Mouse (Mus musculus) kidney, adult 2 months (tissue): ENCODE data around the gene 2900011O08Rik. TPM values are rescaled to one million over a fixed set of nuclear protein-coding genes. Genes with fewer than 3 reads are reported as not detected.

Experiments
- DNase-seq: peaks from one replicate; pipeline ENCODE4 v3.0.0; 2021
- H3K27ac ChIP-seq: fragments of 200-500 bp; 2 replicates; pipeline ENCODE4 v1.5.1; 2012; ENCODE audit warnings: low read depth, low read length, control low read depth, inconsistent platforms; ENCODE audit not compliant: insufficient read depth
- H3K27me3 ChIP-seq: fragments of 200-500 bp; replicated peaks from 2 replicates; pipeline ENCODE4 v1.6.1; 2012; ENCODE audit warnings: mild to moderate bottlenecking, moderate library complexity, low read length, inconsistent platforms; ENCODE audit not compliant: control insufficient read depth, insufficient read depth
- H3K36me3 ChIP-seq: fragments of 200-500 bp; 2 replicates; pipeline ENCODE4 v1.6.1; 2012; ENCODE audit warnings: mild to moderate bottlenecking, moderate library complexity, low read length, inconsistent platforms; ENCODE audit not compliant: control insufficient read depth, insufficient read depth
- H3K4me1 ChIP-seq: fragments of 200-500 bp; 2 replicates; pipeline ENCODE4 v1.6.1; 2011; ENCODE audit warnings: low read length; ENCODE audit not compliant: control insufficient read depth, insufficient read depth
- H3K4me3 ChIP-seq: fragments of 200-500 bp; 2 replicates; pipeline ENCODE4 v1.5.1; 2011; ENCODE audit warnings: mild to moderate bottlenecking, low read depth, low read length, control low read depth; ENCODE audit not compliant: insufficient read depth
- CTCF ChIP-seq: fragments of 200-500 bp; conservative IDR thresholded peaks from 2 replicates; pipeline ENCODE4 v1.5.1; 2011; ENCODE audit warnings: low read depth, mild to moderate bottlenecking, control low read depth, low read length, moderate library complexity, mixed read lengths; ENCODE audit not compliant: insufficient read depth, insufficient read length
- POLR2A ChIP-seq: fragments of 200-500 bp; IDR thresholded peaks from one replicate; pipeline ENCODE4 v1.6.1; 2011; ENCODE audit warnings: low read depth, low read length, control low read depth
- WGBS: fragments of 180-500 bp; shearing (Covaris S2); methylation state at CpG from one replicate; pipeline ENCODE4 v1.1.7; 2018; 5-methylcytosine and 5-hydroxymethylcytosine counted together
- polyA plus RNA-seq: library from polyadenylated mRNA; depleted of rRNA; stranded (reverse); fragments of >200 nt; gene quantifications from 2 replicates; pipeline ENCODE4 v1.2.3, GENCODE M21; 2012

The 2900011O08Rik gene
- polyA plus RNA-seq, 1 experiment: 0.41 TPM

DNA sequence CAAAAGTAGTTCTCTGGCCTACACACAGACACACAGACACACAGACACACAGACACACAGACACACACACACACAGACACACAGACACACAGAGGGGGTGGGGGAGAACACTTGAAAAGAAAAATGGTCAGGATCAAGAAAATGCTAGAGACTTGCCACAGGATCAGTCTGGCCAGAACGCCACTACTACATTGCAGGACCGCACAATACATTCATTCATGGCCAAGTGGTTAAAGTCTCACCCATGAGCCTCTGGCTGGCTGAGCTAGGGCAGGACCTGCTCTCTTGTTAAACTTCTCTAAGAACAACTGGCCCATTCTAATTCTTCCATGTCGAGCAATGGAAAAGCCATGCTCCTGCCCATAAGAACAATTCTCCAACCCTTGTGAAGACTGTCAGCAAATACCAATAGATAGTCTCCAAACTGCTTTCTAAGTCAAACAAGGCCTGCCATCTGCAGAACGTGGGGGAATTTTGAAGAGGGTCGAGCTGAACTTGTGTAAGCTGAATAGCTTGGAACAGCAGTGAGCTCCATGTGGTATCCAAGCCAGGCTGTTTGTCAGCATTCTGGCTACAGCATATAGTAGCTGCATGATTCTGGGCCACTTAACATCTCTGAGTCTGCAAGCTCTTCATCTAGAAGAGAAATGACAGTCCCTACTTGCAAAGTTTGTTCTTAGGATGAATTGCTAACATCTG, 84.2 kb downstream of the 2900011O08Rik start:
- H3K36me3 ChIP-seq: no peaks in the 10 kb centered on the region
- H3K4me3 ChIP-seq: no peak overlapping the region
- no peak for DNase-seq
- WGBS: 77% methylated on average over 5 of the region's 5 CpGs
- TF ChIP-seq CTCF (no peak), POLR2A (no peak)
- H3K27me3 ChIP-seq: no peaks in the 10 kb centered on the region
- H3K27ac ChIP-seq: no peak overlapping the region
- H3K4me1 ChIP-seq: no peaks in the 10 kb centered on the region; the same call in 1 of the 2 replicates

DNA sequence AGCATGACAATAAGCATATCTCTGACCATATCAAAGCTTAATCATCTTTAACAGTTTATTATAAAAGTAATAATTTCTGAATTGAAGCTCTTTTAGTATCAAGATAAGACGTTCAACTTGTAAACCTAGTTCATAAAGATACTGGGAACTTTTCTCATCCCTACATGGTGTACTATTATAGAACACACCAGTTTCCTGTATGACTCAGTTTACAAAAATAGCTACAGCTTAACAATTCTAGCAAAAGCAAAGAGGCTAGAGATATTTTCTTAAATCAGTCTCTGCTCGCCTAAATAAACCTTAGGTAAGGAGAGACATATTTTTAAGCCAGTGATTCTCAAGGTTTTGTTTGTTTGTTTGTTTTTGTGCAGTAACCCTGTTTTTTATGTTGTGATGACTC, 96.5 kb downstream of the 2900011O08Rik start:
- 83% methylated on average over 2 of the region's 2 CpGs for WGBS
- H3K4me3 ChIP-seq: no peak overlapping the region
- no peak for DNase-seq
- no peak overlapping the region for H3K27ac ChIP-seq
- H3K27me3 ChIP-seq: no peaks in the 10 kb centered on the region
- H3K36me3 ChIP-seq: no peaks in the 10 kb centered on the region
- no peaks in the 10 kb centered on the region for H3K4me1 ChIP-seq
- TF ChIP-seq CTCF: no peak
- no peak for TF ChIP-seq POLR2A

DNA sequence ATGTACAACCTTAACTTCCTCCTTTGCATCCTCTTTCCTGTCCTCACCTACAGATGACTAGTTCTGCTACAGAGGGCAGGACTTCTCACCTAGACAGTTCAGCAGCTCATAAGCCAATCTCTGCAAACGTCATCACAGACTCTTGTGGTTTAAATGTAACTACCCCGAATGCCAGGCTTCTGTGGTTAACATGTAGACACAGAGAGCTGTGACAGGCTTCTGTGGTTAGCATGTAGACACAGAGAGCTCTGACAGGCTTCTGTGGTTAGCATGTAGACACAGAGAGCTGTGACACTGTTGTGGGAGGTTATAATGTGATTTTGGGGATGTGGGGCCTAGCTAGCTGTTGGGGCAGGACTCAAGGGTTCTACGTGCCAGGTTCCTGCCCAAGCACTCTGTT, 101.8 kb downstream of the 2900011O08Rik start:
- Histone ChIP-seq H3K27ac (no peak overlapping the region), H3K4me3 (no peak overlapping the region), H3K27me3 (no peaks in the 10 kb centered on the region), H3K36me3 (no peaks in the 10 kb centered on the region), H3K4me1 (no peaks in the 10 kb centered on the region)
- 76% methylated on average over 3 of the region's 3 CpGs for WGBS
- no peak for TF ChIP-seq CTCF
- no peak for TF ChIP-seq POLR2A
- no peak for DNase-seq

DNA sequence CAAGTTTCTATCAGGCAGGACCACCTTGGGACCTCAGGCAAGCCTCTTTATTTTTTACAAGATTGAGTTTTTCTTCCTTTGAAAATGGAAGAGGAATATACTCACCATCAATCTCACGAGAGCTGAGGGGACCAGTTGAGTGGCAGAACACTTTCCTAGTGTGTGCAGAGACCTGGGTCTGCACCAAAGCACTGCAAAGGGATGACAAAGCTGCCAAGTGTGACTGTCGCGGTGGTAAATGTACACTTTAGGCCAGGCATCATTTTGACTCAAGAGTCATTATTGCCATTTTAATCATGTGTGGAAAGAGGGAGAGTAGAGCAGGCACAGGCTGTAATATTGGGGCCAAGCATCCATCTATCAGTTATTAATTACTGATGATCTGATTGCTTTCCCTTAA, 102.9 kb downstream of the 2900011O08Rik start:
- H3K36me3 ChIP-seq: no peaks in the 10 kb centered on the region
- H3K4me3 ChIP-seq: no peak overlapping the region
- no peak for TF ChIP-seq POLR2A
- no peak for TF ChIP-seq CTCF
- no peak for DNase-seq
- H3K27ac ChIP-seq: no peak overlapping the region
- no peaks in the 10 kb centered on the region for H3K27me3 ChIP-seq
- 88% methylated on average over 3 of the region's 3 CpGs for WGBS
- H3K4me1 ChIP-seq: no peaks in the 10 kb centered on the region

DNA sequence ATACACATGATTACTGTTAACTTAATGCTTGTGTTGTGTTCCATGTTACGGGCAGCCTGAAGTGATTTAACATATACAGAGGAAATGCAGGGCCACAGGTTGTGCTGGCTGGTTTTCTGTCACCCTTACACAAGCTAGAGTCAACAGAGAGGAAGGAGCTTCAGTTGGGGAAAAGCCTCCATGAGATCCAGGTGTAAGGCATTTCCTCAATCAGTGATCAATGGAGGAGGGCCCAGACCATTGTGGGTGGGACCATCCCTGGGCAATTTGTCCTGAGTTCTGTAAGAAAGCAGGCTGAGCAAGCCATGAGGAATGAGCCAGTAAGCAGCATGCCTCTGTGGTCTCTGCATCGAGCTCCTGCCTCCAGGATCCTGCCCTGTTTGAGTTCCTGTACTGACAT, 105.4 kb downstream of the 2900011O08Rik start:
- H3K36me3 ChIP-seq: no peaks in the 10 kb centered on the region
- TF ChIP-seq POLR2A: no peak
- no peak for TF ChIP-seq CTCF
- WGBS: 68% methylated on average over 2 of the region's 2 CpGs
- no peak for DNase-seq
- H3K27ac ChIP-seq: no peak overlapping the region
- H3K27me3 ChIP-seq: no peaks in the 10 kb centered on the region
- no peaks in the 10 kb centered on the region for H3K4me1 ChIP-seq
- H3K4me3 ChIP-seq: no peak overlapping the region

DNA sequence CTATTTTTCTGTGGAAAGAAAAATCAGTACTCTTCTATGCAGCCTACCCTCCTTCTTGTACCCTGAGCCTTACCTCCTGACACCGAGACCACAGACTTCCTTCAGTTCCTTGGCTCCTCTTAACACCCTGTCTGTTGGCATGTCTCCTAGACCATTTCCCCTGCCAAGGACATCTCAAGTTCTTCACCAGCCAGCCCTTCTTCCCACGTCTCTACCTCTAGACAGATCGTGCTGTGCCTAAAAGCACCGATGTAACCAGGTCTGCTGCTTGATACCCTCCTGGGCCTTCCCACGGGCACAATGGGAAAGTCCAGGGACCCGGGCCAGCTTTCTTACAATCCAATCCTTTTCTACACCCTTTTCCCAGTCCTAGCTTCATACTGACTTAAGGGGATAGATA, 119.5 kb downstream of the 2900011O08Rik start:
- no peak for DNase-seq
- Histone ChIP-seq H3K4me3 (no peak overlapping the region), H3K4me1 (no peaks in the 10 kb centered on the region), H3K36me3 (peaks cover 3% of the 10 kb centered on the region; the same call in 1 of the 2 replicates), H3K27me3 (no peaks in the 10 kb centered on the region), H3K27ac (no peak overlapping the region)
- 88% methylated on average over 6 of the region's 6 CpGs for WGBS
- TF ChIP-seq CTCF (no peak), POLR2A (no peak)

DNA sequence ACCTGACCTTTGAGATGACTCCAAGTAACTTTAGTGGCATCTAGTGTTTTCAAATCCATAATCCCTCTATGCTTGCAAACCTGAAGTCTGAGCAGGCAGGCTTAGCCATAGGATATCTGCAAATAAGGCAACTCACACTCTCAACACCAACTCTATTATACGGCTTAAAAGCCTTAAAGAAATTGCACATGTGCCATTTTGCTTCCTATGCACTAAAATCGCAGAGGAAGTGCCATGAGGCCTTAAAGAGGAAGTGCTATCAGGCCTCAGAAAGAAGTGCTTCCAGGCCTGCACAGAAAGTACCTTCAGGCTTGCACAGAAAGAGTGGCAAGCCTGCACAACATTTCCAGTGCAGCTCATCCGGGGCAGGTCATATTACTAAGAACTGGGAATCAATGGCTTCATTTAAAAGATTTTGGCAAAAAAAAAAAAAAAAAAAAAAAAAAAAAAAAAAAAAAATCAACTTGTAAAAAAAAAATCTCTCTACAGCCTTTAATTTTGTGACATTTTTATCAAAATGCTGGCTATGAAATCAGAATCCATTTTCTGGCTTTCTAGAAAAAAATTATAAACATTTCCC, 123.3 kb downstream of the 2900011O08Rik start:
- Histone ChIP-seq H3K36me3 (peaks cover 13% of the 10 kb centered on the region), H3K27me3 (no peaks in the 10 kb centered on the region), H3K4me1 (no peaks in the 10 kb centered on the region), H3K4me3 (no peak overlapping the region), H3K27ac (no peak overlapping the region)
- 87% methylated on average over 3 of the region's 3 CpGs for WGBS
- DNase-seq: no peak
- TF ChIP-seq CTCF (no peak), POLR2A (no peak)
